Mouse (Mus musculus) lung, postnatal 25 days (tissue): ENCODE results near the gene Fem1a.
A peak's percentile ranks its signal among the peaks of the same experiment; 100 is the strongest.

Experiments
- DNase-seq: peaks from one replicate; pipeline ENCODE4 v3.0.0; 2022; ENCODE audit warnings: low spot score

The Fem1a gene

DNA sequence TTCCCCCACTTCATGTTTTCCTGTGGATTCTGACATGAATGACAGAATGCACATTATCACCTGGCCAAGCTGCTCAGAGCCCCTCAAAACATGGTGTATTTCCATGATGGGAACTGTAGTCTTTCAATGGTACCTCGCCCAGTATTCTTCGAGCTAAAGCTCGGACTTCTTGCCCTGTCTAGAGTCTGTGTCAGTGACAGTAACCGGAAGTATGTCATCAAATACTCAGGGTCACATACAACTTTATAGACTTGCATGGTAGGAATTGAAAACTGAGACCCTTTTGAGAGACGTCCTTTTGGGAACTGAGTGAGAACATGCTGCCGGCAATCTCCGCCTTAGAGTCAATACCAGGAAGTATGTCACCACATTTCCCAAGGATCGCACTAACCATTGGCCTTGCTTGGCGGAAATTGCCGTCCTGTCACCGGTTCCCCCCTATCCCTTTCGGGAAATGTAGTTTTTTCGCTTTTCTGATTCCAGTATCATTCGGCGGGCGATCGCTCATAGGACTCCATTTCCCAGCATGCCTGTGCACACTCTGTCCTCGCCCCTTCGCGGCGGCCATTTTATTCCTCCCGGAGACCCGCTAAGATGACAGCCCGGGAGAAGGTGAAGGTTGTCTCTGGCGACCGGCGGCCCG, at the start of gene Fem1a:
TSS of gene Fem1a (plus strand) at position 572 of the 643 bp plus-strand sequence.
- DNase-seq, result peak; percentile 99

DNA sequence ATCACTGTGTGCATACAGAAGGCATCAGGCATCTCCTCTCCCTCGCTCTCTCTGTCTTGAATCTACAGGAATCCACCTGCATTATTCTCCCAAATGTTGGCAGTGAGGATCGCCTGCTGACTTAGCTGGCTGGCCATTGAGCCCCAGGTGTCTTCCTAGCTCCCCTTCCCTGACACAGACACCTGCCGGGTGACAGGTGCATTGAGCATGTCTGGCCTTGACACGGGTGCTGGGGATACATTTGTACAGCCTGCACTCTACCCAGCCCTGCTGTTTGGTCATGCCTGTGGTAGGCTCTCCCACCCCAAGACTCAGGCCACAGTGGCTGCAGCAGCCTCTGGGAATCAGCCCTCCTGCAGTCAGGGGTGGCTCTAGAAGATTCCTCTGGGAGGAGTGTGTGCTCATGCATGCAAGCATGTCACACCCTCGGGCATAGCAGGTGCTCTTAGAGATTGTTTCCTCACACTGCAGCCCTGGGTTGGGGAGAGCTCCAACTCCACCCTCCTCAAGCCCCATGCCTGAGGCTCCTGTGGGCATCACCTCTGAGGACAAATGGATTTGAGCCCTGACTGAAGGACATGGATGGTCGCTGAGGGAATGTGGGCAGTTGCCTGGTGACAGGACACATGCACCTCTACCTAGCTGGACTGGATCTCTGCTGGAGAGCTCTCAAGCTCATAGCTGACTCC, 49.5 kb upstream of the Fem1a start:
- DNase-seq, result no peak

- no peak for DNase-seq
These were observed 48.6 kb upstream of the Fem1a start for GRCm38 (mm10) chr17:56207963-56208530.

- peak; percentile 86 for DNase-seq
These were observed 47.8 kb upstream of the Fem1a start for GRCm38 (mm10) chr17:56208821-56209220.

GRCm38 (mm10) chr17:56211090-56211489, 45.5 kb upstream of the Fem1a start:
- no peak for DNase-seq

GRCm38 (mm10) chr17:56212676-56213075, 43.9 kb upstream of the Fem1a start:
- peak; percentile 57 for DNase-seq

DNA sequence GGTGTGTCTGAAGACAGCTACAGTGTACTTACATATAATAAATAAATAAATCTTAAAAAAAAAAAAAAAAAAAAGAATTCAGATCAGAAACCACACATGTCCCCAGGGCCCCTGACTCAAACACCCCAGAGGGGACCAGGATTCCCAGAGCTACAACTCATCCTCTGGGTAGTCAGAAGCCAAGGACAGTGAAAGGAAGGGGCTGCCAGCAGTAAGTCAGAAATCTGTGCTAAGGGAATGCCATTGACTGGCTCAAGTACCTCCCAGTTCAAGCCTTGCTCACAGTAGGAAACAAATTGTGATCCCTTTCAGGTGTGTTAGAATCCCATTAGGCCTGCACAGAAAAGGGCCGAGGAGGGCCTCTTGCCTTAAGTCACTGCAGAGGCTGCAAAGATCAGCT, 42.4 kb upstream of the Fem1a start:
- DNase-seq, result no peak

- DNase-seq, result no peak
These were observed 38.9 kb upstream of the Fem1a start for GRCm38 (mm10) chr17:56217670-56218069.

- DNase-seq, result peak; percentile 95
These were observed 38.0 kb upstream of the Fem1a start, which contains the start of gene Dpp9 for GRCm38 (mm10) chr17:56218377-56219191. Dpp9 (minus strand) TSS chr17:56218905.

GRCm38 (mm10) chr17:56219251-56219650, 37.4 kb upstream of the Fem1a start:
- no peak for DNase-seq

- DNase-seq, result peak; percentile 84
These were observed 36.8 kb upstream of the Fem1a start for GRCm38 (mm10) chr17:56219805-56220204.

DNA sequence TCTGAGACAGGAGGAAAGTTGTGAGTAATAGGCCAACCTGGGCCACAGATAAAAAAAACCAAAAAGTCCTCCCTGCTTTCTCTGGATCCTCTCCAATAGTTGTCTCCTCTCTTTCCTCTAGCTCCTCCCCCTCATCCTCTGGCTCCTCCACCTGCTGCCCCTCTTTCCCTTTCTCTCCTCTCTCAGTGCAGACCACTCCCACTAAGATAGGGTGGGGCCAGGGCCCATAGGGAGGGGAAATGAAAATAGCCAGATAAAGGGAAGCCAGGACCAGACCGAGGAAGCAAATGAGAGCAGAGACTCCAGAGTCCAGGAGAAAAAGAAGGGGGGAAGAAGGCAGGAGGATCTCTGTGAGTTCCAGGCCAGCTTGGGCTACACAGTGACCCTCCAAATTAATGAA, 31.7 kb upstream of the Fem1a start:
- DNase-seq, result no peak

GRCm38 (mm10) chr17:56226566-56226965, 30.0 kb upstream of the Fem1a start:
- DNase-seq, result no peak

- no peak for DNase-seq
These were observed 26.7 kb upstream of the Fem1a start for GRCm38 (mm10) chr17:56229943-56230342.

GRCm38 (mm10) chr17:56233389-56233788, 23.2 kb upstream of the Fem1a start:
- no peak for DNase-seq

DNA sequence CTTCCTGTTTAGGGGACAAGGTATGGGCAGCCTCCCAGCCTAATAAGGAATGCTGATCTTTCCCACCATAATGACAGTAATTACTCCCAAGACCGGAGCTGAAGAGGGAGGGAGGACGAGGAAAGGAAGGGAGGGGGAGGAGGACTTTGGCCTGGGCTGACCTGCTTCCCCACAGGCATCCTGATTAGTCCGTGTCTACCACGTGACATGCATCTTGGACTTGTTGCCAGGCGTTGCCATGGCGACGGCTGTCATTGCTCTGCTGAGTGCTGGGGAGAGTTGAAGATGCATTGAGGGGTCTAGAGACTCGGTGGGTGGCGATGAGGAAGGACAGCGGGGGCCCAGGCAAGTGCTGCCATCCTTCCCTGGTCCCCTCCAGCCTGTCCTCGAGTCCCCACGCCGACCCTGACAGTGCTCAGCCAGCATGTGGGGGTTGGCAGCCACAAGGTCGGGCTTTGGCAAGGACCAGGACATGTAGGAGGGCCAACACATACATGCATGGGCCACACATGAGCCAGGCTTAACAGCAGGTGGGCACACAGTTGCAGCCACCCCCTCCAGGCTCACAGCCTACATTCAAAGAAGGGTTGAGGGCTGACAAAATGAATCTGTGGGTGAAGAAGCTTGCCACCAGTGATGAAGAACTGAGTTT, 22.7 kb upstream of the Fem1a start:
- no peak for DNase-seq

GRCm38 (mm10) chr17:56241541-56242401, 14.8 kb upstream of the Fem1a start:
- peak; percentile 87 for DNase-seq

DNA sequence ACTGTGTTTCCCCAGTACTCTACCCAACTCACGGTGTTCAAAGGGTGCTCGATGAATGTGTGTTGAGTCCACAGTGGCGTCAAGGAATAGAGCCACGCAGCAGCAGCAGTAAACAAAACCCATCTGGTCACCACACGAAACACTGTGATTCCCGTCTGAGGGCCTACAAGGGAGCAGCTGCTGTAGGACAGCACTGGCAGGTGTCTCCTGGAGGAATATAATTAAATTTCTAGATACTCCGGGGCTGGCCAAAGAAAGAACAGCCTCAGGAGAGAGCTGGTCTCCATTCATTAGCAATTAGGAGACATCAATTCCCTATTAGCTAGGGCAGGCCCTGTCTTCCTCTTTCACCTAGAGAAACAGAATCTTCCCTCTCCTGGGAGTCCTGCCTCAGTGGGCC, 11.0 kb upstream of the Fem1a start:
- DNase-seq, result no peak

DNA sequence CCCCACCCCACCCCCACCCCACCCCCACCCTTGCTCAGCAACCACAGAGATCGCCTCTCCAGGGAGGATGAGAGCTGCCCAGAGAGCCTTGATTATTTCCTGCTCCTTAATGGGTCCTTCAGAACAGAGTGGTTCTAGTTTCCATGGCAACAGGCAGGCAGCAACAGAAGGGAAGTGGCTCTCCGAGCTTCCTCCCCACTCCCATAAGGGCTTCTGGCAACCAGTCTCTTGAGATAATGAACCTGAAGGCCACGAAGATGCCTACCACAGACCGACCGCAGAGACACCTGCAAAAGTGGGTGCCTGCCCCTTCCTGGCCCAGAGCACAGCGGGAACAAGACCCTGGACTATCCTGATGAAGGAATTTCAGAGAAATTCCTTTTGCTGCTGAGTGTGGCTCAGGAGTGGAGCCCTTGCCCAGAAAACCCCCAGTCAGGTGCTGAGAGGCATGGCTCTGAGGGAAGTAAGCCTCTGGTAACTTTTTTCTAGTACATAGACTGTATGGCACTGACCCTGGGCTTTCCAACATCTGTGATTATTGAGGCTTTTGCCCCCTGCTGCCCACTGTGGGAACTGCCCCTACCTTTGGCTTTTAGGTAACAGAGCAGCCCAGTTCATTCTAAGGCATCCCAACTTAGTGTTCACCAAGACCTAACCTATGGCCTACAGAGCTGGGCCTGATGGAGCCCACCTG, 5.3 kb upstream of the Fem1a start:
- peak; percentile 79 for DNase-seq

- DNase-seq, result no peak
These were observed 1.9 kb upstream of the Fem1a start for GRCm38 (mm10) chr17:56254695-56255094.
